Mouse (Mus musculus): ENCODE measurements around the gene Tle3. TPM values are rescaled to one million over a fixed set of nuclear protein-coding genes. Genes with fewer than 3 reads are reported as not detected.
A peak's percentile ranks its signal among the peaks of the same experiment; 100 is the strongest.

Gene Tle3
- total RNA-seq, 1 experiment from 2014 or later: 157 TPM

DNA sequence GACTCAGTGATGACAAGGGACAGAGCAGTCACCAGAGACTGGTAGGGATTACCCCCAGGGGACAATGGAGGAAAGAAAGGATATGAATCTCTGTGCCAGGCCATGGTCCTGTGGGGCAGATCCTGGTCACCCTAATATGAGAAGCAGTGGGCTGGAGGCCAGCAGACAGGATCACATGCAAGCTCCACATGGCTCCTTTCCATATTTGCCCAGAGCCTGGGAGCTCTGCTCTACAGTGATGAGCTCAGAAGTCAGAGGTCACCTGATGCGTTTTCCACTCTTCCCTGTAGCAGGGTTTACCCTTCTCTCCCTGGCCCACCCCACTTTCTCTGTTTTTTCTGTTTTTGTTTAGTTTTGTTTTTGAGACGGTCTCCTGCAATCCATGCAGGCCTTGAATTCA lies 63.9 kb downstream of the Tle3 start:
- DNase-seq: peak; percentile 34

DNA sequence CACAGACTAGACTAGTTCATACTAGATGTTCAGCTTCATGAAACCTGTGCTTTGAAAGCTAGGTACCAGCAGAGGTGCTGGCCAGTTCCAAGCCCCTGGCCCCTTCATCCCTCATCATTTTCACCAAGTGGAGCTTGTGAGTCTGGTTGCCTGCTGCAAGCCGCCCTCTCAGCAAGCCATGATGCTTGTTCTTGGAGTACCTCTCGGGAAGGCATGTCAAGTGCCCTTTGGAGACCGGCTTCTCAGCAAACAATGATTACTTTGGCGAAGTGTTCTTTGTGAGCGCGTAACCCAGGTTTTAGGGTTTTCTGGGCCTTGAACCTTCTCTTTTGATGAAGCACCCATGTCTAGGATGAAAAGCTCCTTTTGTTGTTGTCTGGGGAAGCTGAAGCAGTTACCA lies 64.6 kb downstream of the Tle3 start:
- DNase-seq: no peak

DNA sequence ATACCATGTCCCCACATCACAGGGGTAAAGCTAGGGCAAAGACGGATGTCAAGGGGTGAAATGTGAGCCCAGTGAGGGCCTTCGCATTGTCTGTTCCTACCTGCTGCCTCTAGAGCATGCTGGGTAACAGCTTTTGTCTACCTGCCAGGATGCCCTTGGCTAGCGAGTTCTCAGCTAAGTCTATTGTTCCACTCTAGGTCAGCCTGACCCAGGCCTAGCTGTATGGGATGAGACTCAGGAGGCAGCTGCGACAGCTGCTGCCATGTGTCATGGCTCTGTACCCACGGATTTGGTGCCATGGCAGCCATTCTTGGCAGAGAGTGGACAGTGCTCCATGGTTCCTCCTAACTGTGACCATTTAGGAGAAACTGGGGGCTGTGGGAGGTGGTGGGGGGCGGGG lies 66.9 kb downstream of the Tle3 start:
- no peak for DNase-seq

DNA sequence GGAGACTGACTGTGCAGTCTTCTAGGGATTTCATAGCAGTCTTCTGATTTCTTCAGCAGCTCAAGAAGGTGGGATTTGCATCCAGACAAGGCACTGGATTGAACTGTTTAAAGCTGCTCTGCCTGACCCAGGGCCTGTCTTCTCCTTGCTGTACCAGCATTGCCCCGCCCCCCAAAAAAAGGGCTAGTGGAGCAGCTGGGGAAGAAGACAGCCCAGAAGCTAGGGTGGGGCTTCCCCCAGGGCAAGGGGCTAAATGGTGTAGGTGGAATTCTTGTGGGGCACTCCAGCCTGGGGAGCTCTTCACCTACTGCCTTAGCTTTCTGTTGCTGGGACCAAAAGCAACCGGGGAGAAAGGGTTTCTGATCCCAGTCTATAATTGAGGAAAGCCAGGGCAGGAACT lies 67.8 kb downstream of the Tle3 start:
- DNase-seq: no peak

DNA sequence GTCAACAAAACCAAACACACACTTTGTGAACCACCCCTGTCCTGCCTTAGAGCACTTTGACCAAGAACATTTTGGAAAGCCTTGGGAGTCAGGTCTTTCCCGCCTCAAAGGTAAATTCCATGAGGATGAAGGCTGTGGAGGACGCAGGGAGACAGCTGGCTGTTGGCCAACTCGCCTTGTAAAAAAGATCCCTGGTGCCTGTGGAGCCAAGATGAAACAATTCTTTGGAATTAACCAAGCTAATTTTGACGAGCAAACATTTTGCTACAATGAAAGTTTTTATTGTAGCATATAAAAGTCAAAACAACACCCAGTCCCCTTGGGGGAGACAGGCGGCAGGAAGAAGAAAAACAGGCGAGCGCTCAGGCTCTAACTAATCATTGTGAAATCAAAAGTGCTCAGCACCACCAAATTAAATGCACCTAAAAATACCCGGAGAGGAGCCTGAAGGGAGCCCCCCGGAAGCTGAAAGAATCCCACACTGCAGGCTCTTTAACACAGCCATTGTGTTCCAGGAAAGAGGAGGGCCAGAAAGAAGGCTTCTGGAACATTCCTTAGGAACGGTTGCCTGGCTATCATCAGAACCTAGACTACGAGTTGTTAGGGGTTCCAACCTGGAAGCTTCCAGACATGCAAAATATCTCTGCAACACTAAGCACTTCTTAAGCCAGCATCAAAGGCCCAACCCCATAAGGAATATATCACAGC lies 69.2 kb downstream of the Tle3 start:
- peak; percentile 23 for DNase-seq

DNA sequence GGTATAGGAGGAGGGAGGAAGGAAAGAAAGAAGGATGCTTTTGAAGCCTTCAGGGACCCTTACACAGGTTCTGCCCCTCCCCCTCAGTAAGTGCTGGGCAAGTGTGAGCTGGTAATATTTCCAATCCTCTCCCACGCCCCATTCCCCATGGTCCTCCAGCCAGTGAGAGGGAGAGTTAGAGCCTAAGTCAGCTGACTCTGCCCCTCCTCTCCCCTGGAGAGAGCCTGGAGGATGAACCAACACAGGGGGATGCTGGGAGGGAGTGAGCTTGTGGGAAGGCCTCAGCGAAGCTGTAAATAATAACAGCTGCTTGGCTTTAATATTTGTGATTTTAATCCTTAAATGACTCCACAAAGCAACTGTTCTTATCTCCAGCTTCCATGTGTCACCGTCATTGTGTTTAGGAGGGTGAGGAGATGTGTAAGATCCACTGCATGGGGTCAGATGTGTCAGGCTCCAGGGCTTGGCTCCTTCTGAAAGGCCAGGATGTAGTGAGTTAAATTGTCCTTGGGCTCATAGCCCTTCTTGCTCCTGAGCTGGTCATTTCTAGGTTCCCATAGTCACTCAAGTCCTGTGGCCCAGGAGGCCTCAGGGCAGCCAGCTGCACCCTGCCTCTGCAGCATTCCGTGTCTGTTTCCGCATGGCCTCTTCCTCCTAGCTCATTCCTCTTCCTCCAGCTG lies 70.9 kb downstream of the Tle3 start:
- DNase-seq: no peak

DNA sequence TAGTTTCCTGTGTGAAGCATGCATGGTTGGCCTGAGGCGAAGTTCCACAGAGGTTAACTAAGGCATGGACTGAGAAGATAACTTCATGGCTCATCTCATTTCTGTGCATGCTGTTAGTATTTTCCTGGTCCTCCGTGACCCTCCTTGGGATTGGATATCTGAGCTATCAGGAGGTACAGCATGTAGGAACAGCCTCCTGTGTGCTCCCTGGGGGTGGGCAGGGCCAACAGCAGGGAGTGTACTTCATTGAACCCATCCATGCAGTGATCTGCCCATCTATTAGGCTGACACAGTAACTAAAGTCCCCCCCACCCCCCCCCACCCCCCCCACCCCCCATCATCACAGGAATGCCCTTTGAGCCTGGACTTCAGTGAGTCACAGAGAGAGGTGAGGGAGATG lies 73.0 kb downstream of the Tle3 start:
- no peak for DNase-seq

DNA sequence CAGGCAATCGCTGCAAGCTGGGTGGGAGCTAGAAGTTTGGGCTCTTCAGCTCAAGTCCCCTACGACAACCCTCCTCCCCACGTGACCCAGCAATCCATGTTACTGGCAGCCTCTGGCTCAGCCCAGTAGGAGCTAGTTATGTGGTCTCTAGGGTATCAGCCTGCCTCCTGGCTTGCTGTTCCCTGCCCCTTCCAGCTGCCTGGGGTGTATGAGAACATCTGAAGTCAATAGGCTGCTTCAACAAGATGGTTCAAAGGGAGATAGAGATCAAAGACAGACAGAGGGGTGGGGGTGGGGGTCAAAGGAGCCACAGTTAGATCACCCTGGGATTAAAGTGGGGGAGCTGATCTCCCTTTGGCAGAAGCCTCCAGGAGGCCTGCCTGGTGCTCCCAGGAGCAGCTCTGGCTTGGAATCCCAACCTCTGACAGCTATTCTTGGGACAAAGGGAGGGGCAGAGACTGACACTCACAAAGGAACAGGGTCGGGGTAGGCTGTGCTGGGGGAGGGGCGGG lies 73.6 kb downstream of the Tle3 start:
- DNase-seq: no peak

DNA sequence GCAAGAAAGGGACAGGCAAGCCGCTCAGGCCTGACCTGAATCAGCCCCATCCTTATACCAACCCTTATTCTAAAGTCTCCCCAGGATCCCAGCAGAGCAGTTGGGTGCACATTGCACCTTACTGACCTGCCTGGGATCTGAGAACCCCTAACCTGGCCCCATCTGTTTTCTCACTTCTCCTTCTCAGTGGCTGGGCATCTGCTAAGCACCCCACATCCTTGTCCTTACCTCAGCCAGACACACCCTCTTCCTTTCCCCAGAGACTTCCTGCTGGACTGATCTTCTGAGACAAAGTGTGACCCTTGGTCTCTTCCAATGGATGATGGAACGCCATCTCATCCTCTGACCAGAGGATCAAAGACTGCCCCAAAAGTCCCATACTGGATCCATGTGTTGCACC lies 74.8 kb downstream of the Tle3 start:
- DNase-seq: no peak

DNA sequence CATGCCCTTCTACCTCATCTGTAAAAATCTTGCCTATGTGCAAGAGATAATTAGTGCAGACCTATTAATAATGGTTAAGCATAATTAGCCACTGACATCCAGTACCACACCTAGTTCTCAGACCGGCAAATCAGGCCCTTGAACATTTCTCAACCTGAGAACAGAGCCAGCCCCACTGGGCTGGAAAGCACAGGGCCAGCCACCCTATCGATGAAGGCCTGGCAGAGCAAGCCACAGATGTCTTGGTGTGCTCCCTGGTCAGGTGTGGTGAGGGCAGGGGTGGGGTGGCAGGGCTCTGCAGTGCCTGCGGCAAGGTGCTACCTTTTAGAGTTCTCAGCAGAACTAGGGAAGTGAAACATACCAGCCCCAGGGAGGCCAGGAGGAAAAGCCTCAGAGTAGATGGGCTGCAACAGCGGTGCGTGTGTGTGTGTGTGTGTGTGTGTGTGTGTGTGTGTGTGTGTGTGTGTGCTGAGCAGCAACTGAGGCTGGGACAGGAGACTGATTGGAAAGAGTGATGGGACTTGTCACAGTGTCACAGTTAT lies 77.3 kb downstream of the Tle3 start:
- no peak for DNase-seq

DNA sequence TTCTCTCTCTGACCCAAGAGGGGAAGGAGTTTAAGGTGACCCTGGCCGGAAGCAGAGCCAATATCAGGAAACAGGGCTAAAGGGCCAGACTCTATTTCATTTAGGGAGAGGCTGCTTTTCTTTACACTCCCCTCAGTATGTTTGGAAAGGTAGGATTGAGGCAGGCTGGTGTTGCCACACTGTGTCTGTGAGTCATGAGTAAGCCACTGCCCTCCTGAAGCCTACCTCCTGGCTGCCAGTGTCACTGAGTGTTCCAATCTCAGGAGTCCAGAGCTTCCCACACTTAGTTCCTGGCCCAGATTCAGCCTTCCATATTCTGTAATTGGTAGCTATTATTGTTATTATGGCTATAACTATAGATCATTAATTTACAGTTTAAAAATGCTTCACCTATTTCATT lies 79.9 kb downstream of the Tle3 start:
- DNase-seq: no peak

DNA sequence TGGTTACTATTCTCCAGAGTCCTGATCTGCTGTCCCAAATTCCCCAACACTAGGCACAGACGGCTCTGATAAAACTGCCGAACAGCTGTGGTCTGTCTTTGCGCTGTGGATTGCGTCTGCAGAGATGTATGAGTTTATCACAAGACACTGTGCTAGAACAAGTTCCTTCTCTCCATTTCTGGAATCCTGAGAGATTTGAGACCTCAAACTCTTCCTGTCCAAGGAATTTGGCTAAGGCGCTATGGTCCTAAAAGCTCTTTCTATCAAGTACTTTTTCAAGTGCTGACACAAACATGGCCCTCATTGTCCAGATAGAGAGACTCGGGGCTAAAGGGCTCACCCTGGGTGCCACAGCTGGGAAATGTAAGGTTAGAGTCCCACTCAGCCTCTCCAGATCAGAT lies 83.7 kb downstream of the Tle3 start:
- DNase-seq: no peak

DNA sequence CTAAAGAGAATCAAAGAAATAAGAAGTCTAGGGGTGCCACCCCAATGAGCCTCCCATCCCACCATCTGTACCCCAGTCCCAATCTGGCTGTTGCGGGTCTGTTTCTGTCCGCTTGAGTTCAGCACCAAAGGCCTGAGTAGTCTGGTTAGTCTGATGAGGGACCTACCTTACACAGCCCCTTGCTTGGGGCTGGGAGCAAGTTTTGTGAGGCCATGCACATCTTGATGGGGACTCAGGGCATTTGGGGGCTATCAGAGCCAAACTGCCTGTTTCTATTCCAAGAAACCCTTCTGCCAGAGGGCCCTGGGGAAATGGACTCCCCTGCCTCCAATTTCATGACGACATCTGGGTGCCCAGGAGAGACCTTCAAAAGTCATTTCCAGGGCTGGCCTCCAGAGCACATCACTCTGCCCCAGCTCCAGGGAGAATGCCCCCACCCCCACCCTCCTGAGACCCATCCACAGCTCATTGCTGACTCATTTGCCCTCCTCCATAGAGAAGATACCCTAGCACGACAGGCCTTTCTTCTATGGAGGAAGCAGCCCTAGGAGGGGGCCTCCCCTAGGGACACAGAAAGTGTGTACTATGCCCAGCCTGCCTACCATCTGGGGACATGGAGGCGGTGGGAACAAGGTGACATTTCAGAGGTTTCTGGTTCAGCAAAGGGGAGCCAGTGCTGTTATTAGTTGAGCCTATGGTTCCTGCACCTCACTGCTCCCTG lies 84.4 kb downstream of the Tle3 start:
- DNase-seq: no peak

DNA sequence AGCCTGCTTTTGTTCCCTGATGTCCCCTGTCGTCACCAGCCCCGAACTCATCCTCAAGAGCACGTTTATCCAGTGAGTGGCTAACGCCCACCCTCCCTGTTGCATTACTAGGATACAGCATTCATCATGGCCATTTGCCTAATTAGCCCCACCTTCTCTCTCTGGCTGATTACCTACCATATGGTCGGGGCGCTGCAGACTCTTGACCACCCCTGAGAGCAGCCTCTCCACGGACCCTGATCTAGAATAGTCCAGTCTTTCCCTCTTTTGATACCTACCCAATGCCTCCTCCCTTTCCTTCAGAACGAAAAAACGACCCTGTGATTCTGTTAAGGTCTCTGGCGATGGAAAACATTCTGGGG lies 85.0 kb downstream of the Tle3 start:
- DNase-seq: no peak

DNA sequence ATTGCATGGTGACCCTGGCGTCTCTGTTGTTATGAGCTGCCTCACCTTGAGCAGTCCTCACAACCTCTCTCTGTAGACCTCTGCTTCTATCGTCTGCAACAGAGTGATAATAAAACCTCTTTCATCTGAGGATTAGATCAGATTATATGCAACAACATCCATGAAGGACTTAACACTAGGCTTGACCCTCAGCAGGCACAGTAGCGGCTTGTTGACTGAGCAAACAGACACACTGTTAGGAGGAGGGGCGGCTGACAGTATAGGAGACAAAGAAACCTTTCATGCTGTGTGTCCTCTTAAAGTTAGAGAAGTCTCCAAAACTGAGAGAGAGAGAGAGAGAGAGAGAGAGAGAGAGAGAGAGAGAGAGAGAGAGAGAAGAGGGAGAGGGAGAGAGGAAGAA lies 89.7 kb downstream of the Tle3 start:
- no peak for DNase-seq

DNA sequence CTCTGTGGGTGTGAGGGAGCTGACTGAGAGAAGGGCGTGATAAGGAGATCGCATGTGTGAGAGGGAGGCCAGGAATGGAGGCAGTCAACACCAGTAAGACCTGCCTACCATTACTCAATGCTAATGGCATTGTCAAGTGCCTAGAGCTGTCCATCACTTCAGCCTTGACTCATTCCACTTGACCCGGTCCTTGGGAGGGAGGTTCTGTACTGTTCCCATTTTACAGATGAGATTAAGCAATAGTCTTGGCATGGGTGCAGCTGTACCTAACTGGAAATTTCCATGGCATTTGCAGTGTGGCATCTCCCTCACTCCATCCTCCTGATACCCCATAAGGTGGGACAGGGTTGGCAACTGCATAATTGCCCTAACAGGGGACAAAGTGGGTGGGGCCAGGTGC lies 95.3 kb downstream of the Tle3 start:
- no peak for DNase-seq

Data from adrenal gland, postnatal 25 days (tissue).